Mouse (Mus musculus): ENCODE data around the gene Kat2a.

The Kat2a gene

DNA sequence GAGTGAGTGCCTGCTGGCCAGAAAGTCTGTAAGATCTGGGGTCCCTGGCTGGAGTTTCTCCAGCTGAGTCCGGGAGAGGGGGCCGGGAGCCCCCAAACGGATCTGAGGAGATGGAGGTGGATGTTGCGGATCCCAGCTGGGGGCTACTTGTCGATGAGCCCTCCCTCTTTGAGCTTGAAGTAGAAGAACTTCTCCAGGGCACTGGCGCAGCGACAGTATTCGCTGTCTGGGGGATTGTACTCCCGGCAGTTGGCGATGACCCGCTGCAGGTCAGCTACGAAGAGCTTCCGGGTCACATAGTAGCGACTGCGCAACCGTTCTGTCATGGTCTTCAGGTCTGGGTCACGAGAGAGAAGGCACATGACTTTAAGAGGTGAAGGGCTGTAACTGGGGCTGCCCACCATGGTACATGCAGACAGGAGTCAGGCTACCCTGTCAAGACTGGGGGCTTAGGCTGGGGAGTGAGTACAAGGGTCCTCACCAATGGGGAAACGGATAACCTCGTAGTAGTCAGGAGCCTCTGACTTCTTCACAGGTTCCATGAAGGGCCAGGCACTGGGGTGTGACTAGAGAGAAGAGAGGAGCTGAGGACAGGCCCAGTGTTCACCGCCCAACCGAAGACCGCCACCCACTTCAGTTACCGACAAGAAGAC, 7.0 kb downstream of the Kat2a start:
- DNase-seq: no peak

- no peak for DNase-seq
Observed at GRCm38 (mm10) chr11:100703851-100704531, 8.3 kb downstream of the Kat2a start, which contains the start of gene Dhx58. Gene Dhx58 (minus strand): TSS chr11:100704271.

- no peak for DNase-seq
Observed at GRCm38 (mm10) chr11:100703366-100703765, 8.9 kb downstream of the Kat2a start.

DNA sequence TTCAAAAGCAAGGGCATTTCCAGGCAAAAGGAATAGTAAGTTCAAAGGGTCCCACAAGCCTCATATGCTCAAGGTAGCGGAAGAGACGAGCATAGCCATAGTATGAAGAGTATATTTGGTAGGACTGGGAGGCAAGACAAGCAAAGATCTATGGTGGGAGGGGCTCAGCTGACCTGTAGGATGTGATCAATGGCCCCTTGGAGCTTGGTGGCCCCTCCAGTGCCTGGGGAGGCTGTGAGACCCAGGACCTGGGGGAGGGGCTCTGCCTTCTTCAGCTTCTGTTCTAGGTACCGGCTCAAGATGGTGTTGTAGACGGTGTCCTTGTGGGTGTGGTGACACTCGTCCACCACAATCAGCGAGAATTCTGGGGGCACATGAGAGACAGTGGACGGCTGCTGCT, 9.4 kb downstream of the Kat2a start:
- DNase-seq: no peak

DNA sequence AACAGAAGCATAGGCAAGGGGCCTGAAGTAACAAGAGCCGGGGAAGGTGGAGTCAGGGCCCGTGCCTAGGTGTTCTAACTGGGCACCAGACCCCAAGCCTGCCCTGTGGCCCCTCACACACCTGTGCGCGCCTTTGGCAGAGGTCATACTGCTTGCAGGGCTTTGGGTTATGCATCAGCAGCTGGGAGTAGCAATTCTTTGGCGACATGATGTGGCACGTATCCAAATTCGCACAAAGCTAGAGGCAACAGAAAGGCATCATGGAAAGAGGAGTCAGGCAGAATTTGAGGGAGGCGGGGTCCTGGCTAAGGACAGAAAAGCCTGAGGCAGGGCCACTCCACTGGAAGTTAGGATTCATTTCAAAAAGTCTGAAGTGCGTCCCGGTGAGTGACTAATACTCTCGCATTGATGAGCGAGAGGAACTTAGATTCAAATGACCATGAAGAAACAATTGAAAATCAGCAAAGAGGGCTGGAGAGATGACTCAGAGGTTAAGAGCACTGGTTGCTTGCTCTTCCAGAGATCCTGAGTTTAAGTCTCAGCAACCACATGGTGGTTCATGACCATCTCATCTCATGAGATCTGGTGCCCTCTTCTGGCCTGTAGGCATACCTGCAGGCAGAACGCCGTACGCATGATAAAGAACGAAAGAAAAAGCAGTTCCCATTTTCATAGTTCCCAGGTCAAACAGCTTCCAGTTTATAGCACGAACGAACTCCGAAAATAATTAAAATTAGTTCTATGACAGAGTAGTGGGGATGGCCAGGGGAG, 10.0 kb downstream of the Kat2a start:
- DNase-seq: peak; percentile 71

GRCm38 (mm10) chr11:100701301-100701700, 11.0 kb downstream of the Kat2a start:
- DNase-seq: peak; percentile 78

DNA sequence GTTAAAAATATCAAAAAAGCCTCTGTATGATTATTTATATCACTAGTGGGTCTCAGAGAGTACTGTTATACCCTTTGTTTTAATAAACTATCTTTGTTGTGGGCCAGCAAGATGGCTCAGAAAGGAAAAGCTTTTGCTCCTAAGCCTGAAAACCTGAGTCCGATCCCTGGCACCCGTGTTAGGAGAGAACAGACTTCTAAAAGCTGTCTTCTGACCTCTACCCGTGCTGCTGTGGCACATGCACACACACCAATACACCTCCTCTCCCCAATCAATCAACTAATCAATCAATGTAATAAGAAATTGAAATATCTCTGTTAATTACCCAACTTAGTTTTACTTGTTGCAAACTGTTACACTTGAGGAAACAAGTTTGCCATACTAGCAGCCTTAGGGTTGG, 11.6 kb downstream of the Kat2a start:
- DNase-seq: no peak

- DNase-seq: no peak
Observed at GRCm38 (mm10) chr11:100697921-100698320, 14.3 kb downstream of the Kat2a start.

GRCm38 (mm10) chr11:100694926-100695325, 17.3 kb downstream of the Kat2a start:
- peak; percentile 88 for DNase-seq

GRCm38 (mm10) chr11:100693154-100693553, 19.1 kb downstream of the Kat2a start:
- DNase-seq: peak; percentile 5

- peak; percentile 74 for DNase-seq
Observed at GRCm38 (mm10) chr11:100692164-100692616, 20.1 kb downstream of the Kat2a start, which contains the start of gene Zfp385c. Gene Zfp385c (minus strand): TSS chr11:100692455.

DNA sequence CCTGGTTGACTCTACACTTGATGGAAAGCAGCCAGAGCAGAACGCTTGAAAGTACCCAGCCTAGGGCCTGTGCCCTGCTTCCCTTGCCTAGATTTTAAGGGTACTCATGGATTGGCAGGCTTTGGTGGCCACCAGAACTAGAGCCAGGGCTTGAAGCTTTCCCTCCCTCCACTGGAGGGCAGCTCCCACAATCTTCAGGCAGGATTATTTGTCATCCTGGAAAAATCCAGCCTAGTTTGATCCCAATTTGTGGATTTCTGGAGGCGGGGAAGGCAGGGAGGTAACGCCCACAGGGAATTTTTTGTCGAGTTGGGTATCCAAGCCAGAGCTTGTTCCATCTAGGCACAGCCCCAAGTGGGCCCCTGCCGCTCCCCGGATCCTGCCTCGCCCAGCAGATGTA, 21.9 kb downstream of the Kat2a start:
- DNase-seq: no peak

GRCm38 (mm10) chr11:100688443-100688842, 23.8 kb downstream of the Kat2a start:
- no peak for DNase-seq

GRCm38 (mm10) chr11:100687265-100687664, 25.0 kb downstream of the Kat2a start:
- DNase-seq: no peak

GRCm38 (mm10) chr11:100685371-100685770, 26.9 kb downstream of the Kat2a start:
- DNase-seq: no peak

DNA sequence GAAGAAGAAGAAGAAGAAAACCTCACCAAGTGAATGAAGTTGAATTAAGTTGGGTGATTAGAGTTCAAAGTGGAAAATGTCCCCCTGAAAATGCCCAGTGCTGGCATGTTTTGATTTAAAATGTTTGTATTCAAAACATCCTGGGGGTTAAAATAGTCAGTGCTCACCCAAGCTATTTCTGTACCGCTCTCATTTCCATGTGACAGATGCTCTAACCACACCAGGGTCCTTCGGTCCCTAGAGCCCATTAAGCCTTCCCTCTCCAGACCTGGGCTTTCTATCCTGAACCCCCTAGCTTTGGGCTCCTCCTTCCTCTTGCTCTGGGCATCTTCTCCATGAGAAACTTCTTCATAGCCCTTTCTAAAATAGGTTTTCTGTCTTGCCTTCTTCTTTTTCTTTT, 28.2 kb downstream of the Kat2a start:
- no peak for DNase-seq

DNA sequence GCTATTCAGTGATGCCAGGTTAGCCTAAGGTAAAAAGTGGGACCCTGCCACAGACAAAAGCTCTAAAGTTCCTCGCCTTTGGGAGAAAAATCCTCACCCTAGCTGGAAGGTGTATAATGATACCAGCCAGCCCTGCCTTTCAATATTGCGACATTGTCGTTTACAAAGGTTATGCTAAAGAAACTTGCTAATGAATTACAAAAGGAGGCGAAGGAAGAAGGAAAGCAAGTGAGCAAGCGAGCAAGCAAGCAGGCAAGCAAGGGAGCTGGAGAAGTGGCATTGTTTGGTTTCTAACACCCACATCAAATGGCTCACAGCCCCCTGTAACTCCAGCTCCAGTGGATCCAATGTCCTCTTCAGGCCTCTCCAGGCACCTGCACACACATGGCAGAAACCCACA, 29.7 kb downstream of the Kat2a start:
- no peak for DNase-seq

GRCm38 (mm10) chr11:100681826-100682225, 30.4 kb downstream of the Kat2a start:
- DNase-seq: no peak

DNA sequence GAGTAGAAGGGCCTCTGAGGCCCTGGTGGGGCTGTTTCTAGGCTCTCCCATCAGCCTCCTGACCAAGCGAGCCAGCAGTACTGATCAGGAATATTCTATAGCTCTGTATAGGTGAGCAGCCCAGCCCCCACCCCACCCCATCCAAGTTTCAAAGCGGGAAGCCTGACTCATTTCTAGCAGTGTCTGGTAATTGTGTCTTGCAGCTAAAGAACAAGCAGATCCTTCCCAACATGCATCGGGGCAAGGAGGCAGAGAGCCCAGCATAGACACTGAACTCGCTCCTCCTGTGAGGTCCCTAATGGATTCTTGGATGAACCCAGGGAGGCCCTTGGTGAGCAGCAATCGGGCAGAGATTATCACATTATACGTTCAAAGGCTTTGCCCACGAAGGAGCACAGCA, 34.5 kb downstream of the Kat2a start:
- DNase-seq: no peak

GRCm38 (mm10) chr11:100673169-100673568, 39.1 kb downstream of the Kat2a start:
- no peak for DNase-seq

- DNase-seq: no peak
Observed at GRCm38 (mm10) chr11:100671956-100672355, 40.3 kb downstream of the Kat2a start.

GRCm38 (mm10) chr11:100671049-100671448, 41.2 kb downstream of the Kat2a start:
- no peak for DNase-seq

GRCm38 (mm10) chr11:100659806-100660205, 52.5 kb downstream of the Kat2a start:
- no peak for DNase-seq

GRCm38 (mm10) chr11:100656458-100656857, 55.8 kb downstream of the Kat2a start:
- no peak for DNase-seq
